Mouse (Mus musculus) hindbrain, postnatal 0 days (tissue): Measurements from ENCODE around the gene Gm10229. TPM values are rescaled to one million over a fixed set of nuclear protein-coding genes. Genes with fewer than 3 reads are reported as not detected.
"Not testable (repeated sequence)": the region's sequence is repeated elsewhere in the genome, so short reads cannot be mapped to it uniquely, and the experiment has no call there.

ENCODE experiments used
- ATAC-seq: fragments of 200-750 bp; cut with Nextera tagmentation; 2 replicates; pipeline ENCODE4 v1.8.0; 2017; ENCODE audit warnings: mild to moderate bottlenecking, moderate TSS enrichment, moderate library complexity
- DNase-seq: peaks from one replicate; pipeline ENCODE4 v3.0.0-alpha.2; 2015; ENCODE audit warnings: low spot score
- H3K27ac ChIP-seq: fragments of 300-500 bp; sonication (generic); 2 replicates; pipeline ENCODE4 v1.5.1; 2014; ENCODE audit warnings: mild to moderate bottlenecking
- H3K27me3 ChIP-seq: fragments of 300-500 bp; sonication (generic); 2 replicates; pipeline ENCODE4 v1.6.1; 2014; ENCODE audit warnings: low read length, mixed read lengths; ENCODE audit not compliant: insufficient read depth
- H3K36me3 ChIP-seq: fragments of 300-500 bp; sonication (generic); 2 replicates; pipeline ENCODE4 v1.6.1; 2014; ENCODE audit warnings: low read length, mixed read lengths; ENCODE audit not compliant: insufficient read depth
- H3K4me1 ChIP-seq: fragments of 300-500 bp; sonication (generic); 2 replicates; pipeline ENCODE4 v1.6.1; 2014; ENCODE audit warnings: antibody characterized with exemption, low read length, mixed read lengths; ENCODE audit not compliant: insufficient read depth
- H3K4me2 ChIP-seq: fragments of 300-500 bp; sonication (generic); 2 replicates; pipeline ENCODE4 v1.6.1; 2014; ENCODE audit warnings: low read depth, mild to moderate bottlenecking, low read length, moderate library complexity, mixed read lengths
- H3K4me3 ChIP-seq: fragments of 300-500 bp; sonication (generic); 2 replicates; pipeline ENCODE4 v1.5.1; 2014; ENCODE audit warnings: low read length
- H3K9ac ChIP-seq: fragments of 300-500 bp; sonication (generic); replicated peaks from 2 replicates; pipeline ENCODE4 v1.6.1; 2014; ENCODE audit warnings: mild to moderate bottlenecking, low read length, moderate library complexity, mixed read lengths
- H3K9me3 ChIP-seq: fragments of 300-500 bp; sonication (generic); 2 replicates; pipeline ENCODE4 v1.6.1; 2016; ENCODE audit warnings: low read length, mixed read lengths
- CTCF ChIP-seq: IDR thresholded peaks from 2 replicates; pipeline ENCODE4 v1.5.1; 2016; ENCODE audit warnings: antibody characterized with exemption, control low read depth, low read depth
- WGBS: fragments of 180-500 bp; shearing (Covaris S2); extraction: QIAGEN DNeasy Blood & Tissue Kit; methylation state at CpG from one replicate; pipeline ENCODE4 v1.1.7; 2014; 5-methylcytosine and 5-hydroxymethylcytosine counted together
- polyA plus RNA-seq: library from polyadenylated mRNA; unstranded; fragments of >200 nt; fragmentation: Nextera tagmentation; extraction: Ambion mirVana; gene quantifications from 2 replicates; pipeline ENCODE4 v1.2.1, GENCODE M21; 2015
- total RNA-seq: library from RNA; depleted of rRNA; stranded (reverse); fragments of >200 nt; gene quantifications from 2 replicates; pipeline ENCODE4 v1.2.3, GENCODE M21; 2014; rRNA removed

The Gm10229 gene
- not detected in 2 replicates for total RNA-seq
- not detected in 2 replicates for polyA plus RNA-seq

- ATAC-seq, H3K36me3 ChIP-seq, H3K9ac ChIP-seq, H3K9me3 ChIP-seq, H3K4me3 ChIP-seq, DNase-seq, H3K27me3 ChIP-seq, H3K4me1 ChIP-seq, H3K4me2 ChIP-seq, H3K27ac ChIP-seq: not testable (repeated sequence)
- WGBS, result 98% methylated on average over 1 of the region's 3 CpGs
These were observed at the start of gene Gm10229 for GRCm38 (mm10) chr16:89014984-89015383. Gene Gm10229 (plus strand): TSS chr16:89015284.

GRCm38 (mm10) chr16:89010659-89011058, 4.4 kb upstream of the Gm10229 start, which contains the start of gene Krtap22-2:
Gene Krtap22-2 (minus strand): TSS chr16:89010759.
- 83% methylated on average over 5 of the region's 5 CpGs for WGBS

GRCm38 (mm10) chr16:89013973-89014372, 1.1 kb upstream of the Gm10229 start:
- no peaks in the 10 kb centered on the region for H3K4me1 ChIP-seq
- ATAC-seq (no peak), DNase-seq (no peak)
- no peak overlapping the region for H3K4me3 ChIP-seq
- no peak overlapping the region for H3K27ac ChIP-seq
- no peaks in the 10 kb centered on the region for H3K36me3 ChIP-seq
- H3K4me2 ChIP-seq, result no peak overlapping the region
- 95% methylated on average over 3 of the region's 3 CpGs for WGBS
- H3K9me3 ChIP-seq, result no peaks in the 10 kb centered on the region
- H3K27me3 ChIP-seq, result no peaks in the 10 kb centered on the region
- no peak for TF ChIP-seq CTCF
- no peak overlapping the region for H3K9ac ChIP-seq

More at GRCm38 (mm10) chr16:89010659-89011058, 4.4 kb upstream of the Gm10229 start, which contains the start of gene Krtap22-2:
- H3K4me2 ChIP-seq, result no peak within 1 kb of the TSS
- no peak for DNase-seq
- ATAC-seq, result no peak
- no peak within 1 kb of the TSS for H3K4me3 ChIP-seq
- H3K9me3 ChIP-seq, result no peaks in the 10 kb centered on the region
- H3K9ac ChIP-seq, result no peak within 1 kb of the TSS
- H3K27me3 ChIP-seq, result no peaks in the 10 kb centered on the region
- H3K36me3 ChIP-seq, result no peaks in the 10 kb centered on the region
- no peak for TF ChIP-seq CTCF
- H3K27ac ChIP-seq, result no peak within 1 kb of the TSS
- H3K4me1 ChIP-seq, result no peaks in the 10 kb centered on the region

- H3K36me3 ChIP-seq, H3K27me3 ChIP-seq, H3K4me1 ChIP-seq, H3K9ac ChIP-seq, H3K4me3 ChIP-seq, DNase-seq, H3K4me2 ChIP-seq, H3K9me3 ChIP-seq, ATAC-seq, H3K27ac ChIP-seq: not testable (repeated sequence)
- WGBS, result 92% methylated on average over 3 of the region's 3 CpGs
These were observed 16.3 kb downstream of the Gm10229 start, which contains the start of gene Krtap6-1 for GRCm38 (mm10) chr16:89031399-89031798. Gene Krtap6-1 (plus strand): TSS chr16:89031699.

GRCm38 (mm10) chr16:89041372-89041771, 26.3 kb downstream of the Gm10229 start, which contains the start of gene Gm10228:
Gene Gm10228 (minus strand): TSS chr16:89041472.
- H3K36me3 ChIP-seq, H3K4me3 ChIP-seq, H3K4me2 ChIP-seq, ATAC-seq, H3K27ac ChIP-seq, H3K4me1 ChIP-seq, H3K9me3 ChIP-seq, H3K9ac ChIP-seq, H3K27me3 ChIP-seq, DNase-seq: not testable (repeated sequence)
- 89% methylated on average over 2 of the region's 4 CpGs for WGBS

GRCm38 (mm10) chr16:89047783-89048182, 32.7 kb downstream of the Gm10229 start, which contains the start of gene Krtap6-5:
Gene Krtap6-5 (minus strand): TSS chr16:89047883.
- Histone ChIP-seq H3K4me1 (no peaks in the 10 kb centered on the region), H3K27me3 (no peaks in the 10 kb centered on the region), H3K9me3 (no peaks in the 10 kb centered on the region), H3K4me2 (no peak within 1 kb of the TSS), H3K9ac (no peak within 1 kb of the TSS), H3K36me3 (no peaks in the 10 kb centered on the region), H3K4me3 (no peak within 1 kb of the TSS), H3K27ac (no peak within 1 kb of the TSS)
- 84% methylated on average over 3 of the region's 3 CpGs for WGBS
- ATAC-seq (no peak), DNase-seq (no peak)
- no peak for TF ChIP-seq CTCF

- DNase-seq, H3K4me2 ChIP-seq, H3K9ac ChIP-seq, H3K36me3 ChIP-seq, H3K27ac ChIP-seq, ATAC-seq, H3K27me3 ChIP-seq, H3K4me1 ChIP-seq, H3K4me3 ChIP-seq, H3K9me3 ChIP-seq: not testable (repeated sequence)
- no CpG with 5 or more reads among the region's 2 CpGs for WGBS
These were observed 48.8 kb downstream of the Gm10229 start, which contains the start of gene 1110025L11Rik for GRCm38 (mm10) chr16:89063902-89064301. Gene 1110025L11Rik (minus strand): TSS chr16:89064002.

Other genes with a start within 250 kb of the Gm10229 start
- gene 2310057N15Rik, start 241.1 kb upstream of the Gm10229 start, total RNA-seq, result not detected in 2 replicates
- not detected in 2 replicates for gene 2310057N15Rik, start 241.1 kb upstream of the Gm10229 start, polyA plus RNA-seq
- gene Gm5965, start 237.4 kb upstream of the Gm10229 start, total RNA-seq, result not detected in 2 replicates
- gene Gm5965, start 237.4 kb upstream of the Gm10229 start, polyA plus RNA-seq, result not detected in 2 replicates
- gene Gm20741, start 203.1 kb upstream of the Gm10229 start, total RNA-seq, result not detected in 2 replicates
- gene Gm20741, start 203.1 kb upstream of the Gm10229 start, polyA plus RNA-seq, result not detected in 2 replicates
- gene Krtap15, start 195.1 kb upstream of the Gm10229 start, total RNA-seq, result not detected in 2 replicates
- gene Krtap15, start 195.1 kb upstream of the Gm10229 start, polyA plus RNA-seq, result not detected in 2 replicates
- gene Krtap14, start 189.1 kb upstream of the Gm10229 start, total RNA-seq, result not detected in 2 replicates
- gene Krtap14, start 189.1 kb upstream of the Gm10229 start, polyA plus RNA-seq, result not detected in 2 replicates
- not detected in 2 replicates for gene Krtap19-1, start 145.9 kb upstream of the Gm10229 start, total RNA-seq
- gene Krtap19-1, start 145.9 kb upstream of the Gm10229 start, polyA plus RNA-seq, result not detected in 2 replicates
- not detected in 2 replicates for gene Krtap19-2, start 141.0 kb upstream of the Gm10229 start, total RNA-seq
- not detected in 2 replicates for gene Krtap19-2, start 141.0 kb upstream of the Gm10229 start, polyA plus RNA-seq
- not detected in 2 replicates for gene Krtap19-3, start 137.2 kb upstream of the Gm10229 start, total RNA-seq
- not detected in 2 replicates for gene Krtap19-3, start 137.2 kb upstream of the Gm10229 start, polyA plus RNA-seq
- gene Krtap19-4, start 130.2 kb upstream of the Gm10229 start, total RNA-seq, result not detected in 2 replicates
- not detected in 2 replicates for gene Krtap19-4, start 130.2 kb upstream of the Gm10229 start, polyA plus RNA-seq
- not detected in 2 replicates for gene Krtap19-5, start 118.8 kb upstream of the Gm10229 start, total RNA-seq
- gene Krtap19-5, start 118.8 kb upstream of the Gm10229 start, polyA plus RNA-seq, result not detected in 2 replicates
- not detected in 2 replicates for gene Krtap19-9b, start 83.0 kb upstream of the Gm10229 start, total RNA-seq
- not detected in 2 replicates for gene Krtap19-9b, start 83.0 kb upstream of the Gm10229 start, polyA plus RNA-seq
- not detected in 2 replicates for gene Krtap16-3, start 52.4 kb upstream of the Gm10229 start, total RNA-seq
- gene Krtap16-3, start 52.4 kb upstream of the Gm10229 start, polyA plus RNA-seq, result not detected in 2 replicates
- gene Krtap22-2, start 4.5 kb upstream of the Gm10229 start, total RNA-seq, result not detected in 2 replicates
- not detected in 2 replicates for gene Krtap22-2, start 4.5 kb upstream of the Gm10229 start, polyA plus RNA-seq
- not detected in 2 replicates for gene Krtap6-1, start 16.4 kb downstream of the Gm10229 start, total RNA-seq
- gene Krtap6-1, start 16.4 kb downstream of the Gm10229 start, polyA plus RNA-seq, result not detected in 2 replicates
- gene Gm10228, start 26.2 kb downstream of the Gm10229 start, total RNA-seq, result not detected in 2 replicates
- not detected in 2 replicates for gene Gm10228, start 26.2 kb downstream of the Gm10229 start, polyA plus RNA-seq
- gene Krtap6-5, start 32.6 kb downstream of the Gm10229 start, total RNA-seq, result not detected in 2 replicates
- not detected in 2 replicates for gene Krtap6-5, start 32.6 kb downstream of the Gm10229 start, polyA plus RNA-seq
- not detected in 2 replicates for gene 1110025L11Rik, start 48.7 kb downstream of the Gm10229 start, total RNA-seq
- not detected in 2 replicates for gene 1110025L11Rik, start 48.7 kb downstream of the Gm10229 start, polyA plus RNA-seq
- not detected in 2 replicates for gene Krtap6-3, start 68.7 kb downstream of the Gm10229 start, total RNA-seq
- not detected in 2 replicates for gene Krtap6-3, start 68.7 kb downstream of the Gm10229 start, polyA plus RNA-seq
- not detected in 2 replicates for gene Gm6358, start 125.6 kb downstream of the Gm10229 start, total RNA-seq
- gene Gm6358, start 125.6 kb downstream of the Gm10229 start, polyA plus RNA-seq, result not detected in 2 replicates
- not detected in 2 replicates for gene Gm10061, start 135.8 kb downstream of the Gm10229 start, total RNA-seq
- not detected in 2 replicates for gene Gm10061, start 135.8 kb downstream of the Gm10229 start, polyA plus RNA-seq
- not detected in 2 replicates for gene Gm9789, start 142.7 kb downstream of the Gm10229 start, total RNA-seq
- not detected in 2 replicates for gene Gm9789, start 142.7 kb downstream of the Gm10229 start, polyA plus RNA-seq
- not detected in 2 replicates for gene Gm7735, start 154.2 kb downstream of the Gm10229 start, total RNA-seq
- not detected in 2 replicates for gene Gm7735, start 154.2 kb downstream of the Gm10229 start, polyA plus RNA-seq
- not detected in 2 replicates for gene 1110057P08Rik, start 159.5 kb downstream of the Gm10229 start, total RNA-seq
- not detected in 2 replicates for gene 1110057P08Rik, start 159.5 kb downstream of the Gm10229 start, polyA plus RNA-seq
- gene Krtap20-2, start 190.6 kb downstream of the Gm10229 start, total RNA-seq, result not detected in 2 replicates
- not detected in 2 replicates for gene Krtap20-2, start 190.6 kb downstream of the Gm10229 start, polyA plus RNA-seq